Mouse (Mus musculus) C2C12 (cell line): ENCODE measurements around the gene Slc26a1.

Source experiments
- CEBPB ChIP-seq: IDR thresholded peaks from one replicate; pipeline ENCODE4 v1.6.1; 2011; ENCODE audit warnings: low read depth, mild to moderate bottlenecking, control low read depth, moderate library complexity
- CTCF ChIP-seq: IDR thresholded peaks from one replicate; pipeline ENCODE4 v1.5.1; 2011; ENCODE audit not compliant: control insufficient read depth, insufficient read depth, insufficient read length
- MAX ChIP-seq: IDR thresholded peaks from one replicate; pipeline ENCODE4 v1.6.1; 2011; ENCODE audit warnings: mild to moderate bottlenecking, control low read depth
- MYOD1 ChIP-seq: IDR thresholded peaks from one replicate; pipeline ENCODE4 v1.6.1; 2011; ENCODE audit warnings: low read depth; ENCODE audit not compliant: control insufficient read depth, insufficient read length
- USF1 ChIP-seq: IDR thresholded peaks from one replicate; pipeline ENCODE4 v1.6.1; 2011; ENCODE audit warnings: low read depth, mild to moderate bottlenecking, control low read depth, moderate library complexity

GRCm38 (mm10) chr5:108655381-108655780, 20.0 kb downstream of the Slc26a1 start:
- TF ChIP-seq CTCF (no peak), MAX (no peak), USF1 (no peak), MYOD1 (no peak), CEBPB (no peak)
